Mouse (Mus musculus): ENCODE measurements around the gene Gm9945.
A peak's percentile ranks its signal among the peaks of the same experiment; 100 is the strongest.

The Gm9945 gene

DNA sequence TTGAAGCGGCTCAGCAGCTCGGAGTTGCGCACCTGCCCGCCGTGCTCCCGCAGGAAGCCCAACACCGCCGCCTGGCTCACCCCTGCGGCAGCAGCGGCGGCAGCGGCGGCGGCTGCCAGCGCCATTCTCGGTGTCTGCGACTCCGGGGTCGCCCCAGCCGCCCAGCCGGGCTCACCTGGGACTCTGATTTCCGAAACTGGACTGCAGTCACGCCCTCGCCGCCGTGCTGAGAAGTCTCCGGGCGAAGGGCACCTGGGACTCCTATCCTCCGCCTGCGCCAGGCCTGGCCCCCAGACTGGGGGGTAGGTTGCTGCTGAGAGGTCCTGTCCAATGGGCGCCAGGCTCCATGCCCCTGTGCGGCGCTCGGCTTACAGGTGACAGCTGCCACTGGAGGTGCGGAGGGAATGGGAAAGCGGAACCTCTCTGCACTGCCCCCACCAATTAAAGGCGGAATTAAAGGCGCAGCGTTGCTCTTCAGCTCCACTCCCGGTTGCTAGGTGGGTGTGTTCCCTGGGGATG is at the start of gene Gm9945, which contains the start of gene Sowaha:
Gene Gm9945 (plus strand): TSS at position 384 of the 519 bp plus-strand sequence.
Gene Sowaha (minus strand): TSS at position 492 of the 519 bp plus-strand sequence.
- peak; percentile 66 for DNase-seq

DNA sequence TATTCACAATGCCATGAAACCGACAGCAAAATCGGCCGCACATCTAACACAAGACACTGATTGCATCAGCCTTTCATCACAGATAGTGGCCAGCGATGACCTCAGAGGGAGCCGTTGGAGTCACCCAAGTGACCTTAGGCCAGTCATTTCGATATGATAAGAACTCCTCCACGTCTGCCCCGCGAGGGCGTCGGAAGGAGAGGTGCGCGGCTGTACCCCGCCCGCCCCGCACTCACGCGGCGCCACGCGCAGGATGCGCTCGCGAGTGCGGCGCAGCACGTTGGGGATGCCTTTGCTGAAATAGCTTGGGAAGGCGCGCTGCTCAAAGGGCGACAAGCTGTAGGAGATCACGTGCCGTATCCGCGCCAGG is 49.7 kb upstream of the Gm9945 start:
- no peak for DNase-seq

DNA sequence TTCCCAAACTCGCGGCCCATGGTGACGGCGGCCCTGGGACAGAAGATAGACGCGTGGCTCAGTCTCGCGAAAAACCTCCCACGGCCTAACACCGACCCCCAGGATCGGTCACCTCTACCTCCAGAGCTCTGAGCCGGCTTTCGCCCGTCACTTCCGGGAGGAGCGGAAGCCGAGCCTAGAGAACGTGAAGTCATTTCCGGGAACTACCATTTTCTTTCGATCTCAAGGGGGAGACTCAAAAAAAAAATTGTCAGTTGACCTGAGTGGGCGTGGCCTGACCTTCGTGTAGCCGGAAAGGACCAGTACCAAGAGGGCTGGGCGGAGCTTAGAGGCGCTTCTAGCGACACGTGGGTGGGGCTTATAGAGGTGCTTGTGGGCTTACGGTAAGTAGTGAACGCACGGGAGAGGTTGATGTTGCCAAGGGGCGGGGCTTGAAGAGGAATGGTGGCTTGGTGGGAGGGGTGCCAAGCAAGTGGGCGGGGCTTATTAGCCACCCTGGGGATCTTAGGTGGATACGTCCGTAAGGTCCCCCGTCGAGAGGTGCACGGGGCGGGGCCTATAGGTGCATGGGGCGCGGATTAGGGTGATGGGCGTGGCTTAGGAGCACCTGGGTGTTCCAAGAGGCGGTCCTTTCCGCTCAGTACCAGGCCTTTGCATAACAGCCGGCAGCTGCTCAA is 49.2 kb upstream of the Gm9945 start, which contains the start of the genes Uqcrq and Gdf9:
Gene Uqcrq (minus strand): TSS at position 162 of the 677 bp plus-strand sequence.
Gene Gdf9 (plus strand): TSS at position 354 of the 677 bp plus-strand sequence.
- peak; percentile 99 for DNase-seq

DNA sequence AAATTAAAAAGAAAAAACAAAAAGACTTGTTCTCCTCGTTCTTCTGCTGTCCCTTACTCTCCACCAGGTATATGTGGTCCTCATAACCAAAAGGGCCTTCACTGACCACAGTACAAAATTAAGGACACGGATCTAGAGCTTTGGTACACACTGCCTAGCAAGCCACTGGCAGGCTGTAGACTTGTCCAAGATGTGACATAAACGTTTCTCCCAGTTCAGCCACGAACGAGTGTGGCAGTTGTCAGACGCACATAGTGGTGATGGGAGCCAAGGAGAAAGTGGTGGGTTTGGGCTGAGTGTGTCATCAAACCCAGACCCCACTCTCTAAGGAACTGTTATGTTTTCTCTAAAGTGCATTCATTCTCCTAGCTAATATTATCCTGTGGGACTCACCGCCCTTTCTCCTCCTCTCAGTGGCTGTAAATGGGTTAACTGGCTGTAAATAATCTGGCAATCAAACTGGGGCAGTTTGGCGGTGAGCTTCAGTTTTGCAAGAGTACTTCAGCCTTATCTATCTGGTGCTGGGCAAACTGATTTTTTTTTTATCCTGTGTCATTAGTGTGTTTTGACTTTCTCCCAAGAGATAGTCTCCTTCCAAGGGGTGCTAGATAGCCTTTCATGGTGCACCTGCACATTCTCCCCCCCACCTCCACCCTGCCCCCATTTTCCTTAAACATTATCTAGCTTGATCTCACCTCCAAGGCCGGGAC is 48.5 kb upstream of the Gm9945 start:
- DNase-seq = no peak

DNA sequence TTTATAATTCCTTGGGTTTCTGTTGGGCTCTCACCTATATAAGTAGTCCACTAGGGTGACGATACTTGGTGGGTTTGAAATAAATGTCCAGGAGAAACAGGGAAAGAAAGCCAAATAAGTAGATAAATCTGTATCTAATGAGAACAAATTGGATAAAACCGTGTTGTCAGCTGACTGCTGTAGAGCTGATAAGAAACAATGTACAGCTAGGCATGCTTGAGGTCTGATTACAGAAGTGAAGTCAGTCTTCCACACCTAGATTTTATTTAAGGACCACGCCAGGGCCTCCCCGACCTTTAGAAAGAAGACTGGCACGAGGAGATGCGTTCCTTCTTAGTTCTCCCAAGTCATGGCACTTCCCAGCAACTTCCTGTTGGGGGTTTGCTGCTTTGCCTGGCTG is 46.9 kb upstream of the Gm9945 start:
- no peak for DNase-seq

DNA sequence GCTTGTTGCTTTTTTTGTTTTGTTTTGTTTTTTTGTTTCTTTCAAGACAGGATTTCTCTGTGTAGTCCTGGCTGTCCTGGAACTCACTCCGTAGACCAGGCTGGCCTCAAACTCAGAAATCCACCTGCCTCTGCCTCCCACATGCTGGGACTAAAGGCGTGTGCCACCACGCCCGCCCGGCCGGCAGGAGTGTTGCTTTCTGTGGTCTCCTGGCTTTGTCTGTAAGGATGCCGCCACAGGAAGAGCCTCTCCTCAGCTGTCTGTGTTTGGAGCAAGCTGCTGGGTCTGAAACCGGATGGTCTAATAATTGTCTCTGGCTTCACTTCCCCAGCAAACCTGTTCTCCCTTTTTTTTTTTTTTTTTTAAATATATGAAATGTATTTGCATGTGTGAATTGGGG is 44.5 kb upstream of the Gm9945 start:
- no peak for DNase-seq

DNA sequence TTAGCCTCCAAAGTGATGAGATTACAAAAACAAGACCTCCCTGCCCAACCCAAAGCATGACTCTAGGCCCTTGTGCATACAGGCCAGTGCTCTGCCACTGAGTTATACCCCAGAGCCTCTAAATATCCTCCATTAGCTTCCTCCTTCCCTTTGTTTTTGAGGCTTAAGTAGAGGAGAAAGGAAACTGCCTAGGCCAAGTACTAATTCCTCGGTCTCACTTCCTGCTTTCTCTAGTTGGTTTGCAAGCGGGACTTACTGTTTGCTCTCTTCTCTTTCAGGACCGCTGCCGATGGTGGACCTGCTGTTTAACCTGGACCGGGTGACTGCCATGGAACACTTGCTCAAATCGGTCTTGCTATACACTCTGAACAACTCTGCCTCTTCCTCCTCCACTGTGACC is 43.6 kb upstream of the Gm9945 start:
- no peak for DNase-seq

DNA sequence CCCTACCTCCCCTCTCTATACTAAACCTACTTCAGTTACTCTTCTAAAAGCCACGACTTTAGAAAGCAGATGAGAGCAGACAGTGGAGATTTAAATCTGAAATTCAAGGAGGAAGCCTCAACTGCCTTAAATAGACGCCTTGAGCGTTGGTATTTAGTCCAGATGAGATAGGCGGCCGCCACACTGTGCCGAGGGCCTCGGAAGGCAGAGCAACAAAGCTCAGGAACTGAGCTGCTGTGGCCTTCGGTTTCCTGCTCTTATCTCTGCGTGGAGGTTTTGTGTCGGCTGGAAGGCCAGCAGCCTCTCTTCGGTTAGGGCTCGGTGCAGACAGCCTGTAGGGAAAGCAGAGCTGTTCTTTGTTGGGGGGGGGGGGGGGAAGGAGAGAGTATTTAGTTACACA is 38.0 kb upstream of the Gm9945 start:
- no peak for DNase-seq

DNA sequence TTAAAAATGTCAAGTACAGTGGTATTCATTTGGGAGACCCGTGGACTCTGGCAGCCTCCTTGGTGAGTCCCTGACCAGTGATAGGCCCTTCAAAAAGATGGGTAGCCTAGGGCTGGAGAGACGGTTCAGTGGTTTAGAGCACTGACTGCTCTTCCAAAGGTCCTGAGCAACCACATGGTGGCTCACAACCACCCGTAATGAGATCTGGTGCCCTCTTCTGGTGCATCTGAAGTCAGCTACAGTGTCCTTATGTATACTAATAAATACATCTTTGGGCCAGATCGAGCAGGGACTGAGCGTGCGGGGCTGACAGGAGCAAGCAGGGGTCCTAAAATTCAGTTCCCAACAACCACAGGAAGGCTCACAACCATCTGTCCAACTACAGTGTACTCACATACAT is 36.1 kb upstream of the Gm9945 start:
- DNase-seq = no peak

DNA sequence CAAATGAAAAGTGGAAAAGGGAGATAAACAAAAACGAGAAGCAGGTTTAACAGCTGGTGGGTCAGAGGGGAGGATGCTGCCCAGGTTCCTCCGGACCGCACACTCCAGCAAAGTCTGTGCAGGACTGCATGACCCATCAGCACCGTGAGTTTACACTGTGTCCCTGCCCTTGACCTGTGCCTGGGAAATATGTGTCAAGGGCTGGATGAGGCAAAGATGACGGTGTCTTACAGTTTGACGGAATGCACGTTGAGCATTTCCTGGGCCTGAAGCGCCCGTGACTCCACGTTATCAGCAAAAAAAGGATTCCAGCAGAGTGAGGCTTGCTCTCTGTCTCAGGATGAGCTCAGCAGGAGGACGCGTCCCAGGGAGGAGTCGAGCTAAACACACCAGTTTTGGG is 34.4 kb upstream of the Gm9945 start:
- no peak for DNase-seq

DNA sequence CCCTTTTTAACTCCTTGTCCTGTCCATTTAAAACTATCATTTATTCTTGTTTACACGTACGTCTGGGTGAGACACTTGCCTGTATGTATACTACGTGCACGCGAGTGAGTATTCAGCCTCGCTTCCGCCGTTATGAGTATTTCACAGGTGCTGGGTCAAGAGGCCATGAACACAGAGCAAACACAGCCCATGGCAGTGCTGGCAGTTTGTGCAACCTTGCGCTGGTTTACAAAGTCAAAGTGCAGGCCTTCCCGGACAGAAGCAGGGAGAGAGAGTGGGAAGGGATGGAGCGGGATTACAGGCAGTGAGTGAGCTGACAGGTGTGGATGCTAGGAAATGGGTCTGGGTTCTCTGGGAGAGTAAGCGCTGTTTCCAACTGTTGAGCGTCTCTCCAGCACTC is 33.8 kb upstream of the Gm9945 start:
- no peak for DNase-seq

DNA sequence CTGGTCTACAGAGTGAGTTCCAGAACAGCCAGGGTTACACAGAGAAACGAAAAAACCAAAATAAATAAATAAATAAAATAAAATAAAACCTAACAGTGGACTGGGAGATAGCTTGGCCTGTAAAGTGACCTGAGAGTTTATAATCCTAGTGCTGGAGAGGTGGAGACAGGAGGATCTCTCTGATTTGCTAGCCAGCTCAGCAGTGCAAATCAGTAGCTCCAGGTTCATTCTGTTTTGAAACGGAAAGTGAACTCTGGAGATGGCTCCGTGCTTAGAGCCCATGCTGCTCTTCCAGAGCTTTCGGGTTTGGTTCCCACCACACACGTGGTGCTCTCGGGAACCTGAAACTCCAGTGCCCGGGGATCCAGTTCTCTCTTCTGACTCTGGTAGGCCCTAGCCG is 32.0 kb upstream of the Gm9945 start:
- DNase-seq = no peak

DNA sequence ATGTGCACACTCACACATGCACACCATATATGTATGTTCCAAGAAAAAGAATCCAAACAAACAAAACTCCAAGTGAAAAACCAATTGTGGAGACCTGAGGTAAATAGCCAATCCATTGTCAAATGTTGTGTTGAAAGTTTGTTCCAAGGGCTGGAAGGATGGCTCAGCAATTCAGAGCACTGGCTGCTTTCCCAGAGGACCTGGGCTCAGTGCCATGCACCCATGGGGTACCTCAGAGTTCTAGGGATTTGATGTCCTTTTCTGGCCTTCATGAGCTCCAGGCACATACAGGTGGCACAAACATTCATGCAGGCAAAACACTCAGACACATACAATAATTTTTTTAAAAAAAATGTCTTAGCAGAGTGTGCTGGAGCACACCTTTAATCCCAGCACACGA is 31.4 kb upstream of the Gm9945 start:
- no peak for DNase-seq

DNA sequence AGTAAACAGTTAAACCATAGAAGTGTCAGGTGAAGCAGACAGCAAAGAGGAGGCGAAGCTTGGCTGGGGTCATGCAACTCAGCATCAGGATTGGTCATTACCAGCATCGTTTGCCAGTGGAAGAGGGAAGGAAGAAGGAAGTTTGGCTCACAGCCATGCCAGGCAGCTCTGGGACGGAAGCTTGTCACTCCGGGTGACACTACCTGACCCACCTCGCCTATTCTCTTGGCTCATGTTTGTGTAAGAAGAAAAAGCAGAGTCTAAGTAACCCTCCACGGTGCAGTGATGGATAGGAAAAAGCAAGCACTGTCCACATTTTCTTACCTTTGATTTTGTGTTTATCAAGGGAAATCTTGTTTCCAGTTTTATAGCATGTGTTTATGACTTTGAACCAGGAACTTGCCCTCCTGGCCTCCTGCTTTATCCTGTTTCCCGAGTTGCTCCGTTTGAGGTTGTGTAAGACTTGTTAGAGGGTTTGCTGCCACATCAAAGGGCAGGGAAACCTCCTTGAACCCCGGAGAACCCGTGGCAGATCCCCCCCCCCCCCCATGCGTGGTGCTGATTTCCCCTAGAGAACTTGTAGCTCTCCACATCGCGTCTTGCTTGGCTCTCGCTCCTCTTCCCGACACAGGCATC is 29.8 kb upstream of the Gm9945 start:
- no peak for DNase-seq

DNA sequence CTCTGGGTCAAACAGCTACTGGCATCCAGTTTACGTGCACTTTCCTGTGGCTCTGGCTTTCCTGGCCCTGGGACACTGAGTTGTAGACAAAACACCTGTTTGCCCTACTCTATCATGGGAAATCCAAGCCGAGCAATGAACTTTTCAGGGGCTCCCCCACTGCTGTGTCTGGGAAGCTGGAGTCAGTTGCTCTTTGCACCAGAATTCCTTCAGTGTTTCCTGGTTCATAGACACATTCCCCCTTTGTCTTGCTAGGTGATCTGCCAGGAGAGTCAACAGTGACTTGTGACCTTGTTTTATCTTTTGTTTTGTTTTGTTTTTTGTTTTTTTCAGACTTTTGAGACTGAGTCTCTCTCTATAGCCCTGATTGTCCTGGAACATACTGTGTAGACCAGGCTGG is 28.6 kb upstream of the Gm9945 start:
- no peak for DNase-seq

DNA sequence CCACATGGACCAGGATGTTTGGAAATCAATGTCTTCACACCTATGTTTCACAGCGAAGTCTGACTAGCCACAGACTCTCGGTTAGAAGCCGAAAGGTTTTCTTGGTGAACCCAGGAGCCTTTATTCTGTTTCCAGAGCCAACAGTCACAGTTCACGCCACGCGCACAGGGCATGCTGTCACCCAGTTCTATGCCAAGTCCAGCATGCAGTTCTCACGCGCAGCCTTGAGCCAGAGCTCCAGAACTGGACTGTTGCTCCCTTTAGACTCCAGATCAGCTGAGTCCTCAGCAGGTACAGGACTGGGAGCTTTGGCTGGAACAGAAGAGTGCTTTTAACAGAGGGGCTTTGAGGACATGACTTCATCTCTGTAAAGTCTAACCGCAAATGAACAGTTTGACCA is 27.6 kb upstream of the Gm9945 start:
- no peak for DNase-seq

DNA sequence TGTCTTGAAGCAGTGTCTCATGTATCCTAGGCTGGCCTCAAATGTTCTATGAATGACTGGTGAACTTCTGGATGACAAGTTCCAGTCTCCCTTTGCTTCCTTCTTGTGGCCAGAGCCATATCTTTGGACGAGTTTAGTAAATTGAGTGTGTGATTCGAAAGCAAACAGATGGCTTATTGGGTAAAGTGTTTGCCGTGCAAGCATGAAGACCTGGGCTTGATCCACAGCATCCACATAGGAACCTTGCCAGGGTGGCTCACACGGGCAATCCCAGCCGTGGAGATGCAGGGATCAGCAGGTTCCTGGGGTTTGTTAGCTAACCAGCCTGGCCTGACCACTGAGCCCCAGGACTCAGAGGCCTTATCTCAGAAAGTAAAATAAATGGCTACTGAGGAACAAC is 26.9 kb upstream of the Gm9945 start:
- DNase-seq = no peak

DNA sequence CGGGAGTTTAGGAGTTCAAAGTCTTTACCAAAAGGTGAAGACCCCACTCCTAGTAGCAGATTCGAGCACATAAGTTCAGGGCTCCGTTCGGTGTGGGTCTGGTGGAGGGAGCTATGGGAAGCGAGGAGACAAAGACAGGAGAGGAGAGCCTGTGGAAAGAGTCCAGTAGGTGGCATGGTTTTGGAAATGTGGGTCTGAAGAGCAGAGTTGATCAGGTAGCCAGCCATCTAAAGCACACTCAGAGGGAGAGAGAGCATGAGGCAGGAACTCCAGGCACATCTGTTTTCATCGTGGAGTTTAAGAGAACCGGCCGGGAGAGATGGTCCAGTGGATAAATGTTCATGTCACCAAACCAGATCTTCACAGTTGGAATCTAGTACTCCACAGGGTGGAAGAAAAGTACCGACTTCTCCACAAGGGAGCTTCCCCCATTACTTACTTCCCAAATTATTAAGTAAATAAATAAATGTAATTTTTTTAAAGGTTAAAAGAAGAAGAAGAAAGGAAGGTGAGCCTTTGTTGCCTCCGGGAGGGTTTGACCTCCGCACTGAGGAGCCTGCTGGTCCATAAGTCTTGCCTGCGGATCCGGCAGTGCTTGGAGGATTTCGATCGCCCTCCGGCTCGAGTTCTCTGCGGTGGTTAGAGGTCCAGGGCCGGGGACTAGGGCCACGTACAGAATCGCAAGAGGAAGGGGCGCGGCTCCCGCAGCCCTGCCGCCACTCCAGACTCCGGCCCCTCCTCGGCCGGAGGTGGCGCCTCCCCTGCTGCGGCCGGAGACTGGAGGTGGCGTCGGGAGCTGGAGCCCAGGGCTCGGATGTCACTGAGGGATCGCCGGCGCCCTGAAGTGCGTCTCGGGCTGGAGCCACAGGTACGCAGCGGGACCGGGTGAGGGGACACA is 23.2 kb upstream of the Gm9945 start, which contains the start of the genes Gm10447 and Shroom1:
Gene Gm10447 (minus strand): TSS at position 637 of the 898 bp plus-strand sequence.
Gene Shroom1 (plus strand): TSS at position 732 of the 898 bp plus-strand sequence.
- no peak for DNase-seq

DNA sequence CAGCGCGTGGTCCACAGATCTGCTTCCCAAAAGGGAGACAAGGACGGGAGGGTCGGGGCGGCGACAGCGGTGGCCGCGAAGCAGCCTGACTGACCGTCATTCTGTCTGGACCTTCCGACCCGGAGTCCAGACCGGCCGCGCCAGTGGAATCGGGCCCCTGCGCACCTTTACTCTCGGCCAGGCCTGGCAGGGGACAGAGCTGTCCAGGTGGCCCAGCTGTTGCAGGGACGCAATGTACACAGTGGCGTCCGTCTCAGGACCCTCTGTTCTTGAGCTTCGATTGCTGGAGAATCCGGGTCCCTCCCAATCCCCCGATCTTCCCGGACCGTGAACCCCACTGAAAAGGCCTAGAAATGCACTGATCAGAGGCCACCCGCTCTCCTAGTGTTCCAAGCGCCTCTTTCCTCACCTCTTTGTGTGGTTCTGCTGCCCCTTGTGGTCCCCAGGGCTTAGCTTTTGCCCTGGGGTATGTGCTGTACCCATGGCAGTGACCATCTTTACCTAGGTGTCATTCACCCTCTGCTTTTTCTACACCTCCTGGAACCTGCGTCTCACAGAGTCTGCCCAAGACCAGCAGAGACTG is 22.5 kb upstream of the Gm9945 start:
- no peak for DNase-seq

DNA sequence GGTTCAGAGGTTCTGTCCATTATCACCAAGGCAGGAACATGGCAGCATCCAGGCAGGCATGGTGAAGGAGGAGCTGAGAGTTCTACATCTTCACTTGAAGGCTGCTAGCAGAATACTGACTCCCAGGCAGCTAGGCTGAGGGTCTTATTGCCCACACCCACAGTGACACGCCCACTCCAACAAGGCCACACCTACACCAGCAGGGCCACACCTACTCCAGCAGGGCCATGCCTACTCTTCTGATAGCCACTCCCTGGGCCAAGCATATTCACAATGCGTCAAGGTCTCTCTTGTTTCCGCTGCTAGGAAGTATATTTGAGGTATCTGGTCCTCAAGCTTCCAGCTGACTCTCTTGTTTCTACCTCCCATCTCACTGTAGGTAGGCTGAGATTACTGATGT is 21.0 kb upstream of the Gm9945 start:
- DNase-seq = no peak

DNA sequence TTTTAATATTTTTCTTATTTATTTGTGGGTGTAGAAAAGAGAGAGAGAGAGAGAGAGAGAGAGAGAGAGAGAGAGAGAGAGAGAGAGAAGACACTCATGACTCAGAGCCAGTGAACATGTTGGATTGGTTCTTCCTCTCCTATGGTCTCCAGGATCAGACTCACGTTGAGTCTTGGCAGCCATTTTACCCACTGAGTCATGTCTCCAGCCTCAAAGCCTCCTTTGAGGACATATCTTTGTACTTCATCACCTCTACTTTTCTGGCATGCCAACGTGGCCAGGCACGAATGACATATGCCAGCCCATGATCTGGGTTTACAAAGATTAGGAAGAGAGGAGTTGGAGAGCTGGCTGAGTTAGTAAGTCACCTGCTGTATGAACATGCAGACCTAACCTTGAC is 19.8 kb upstream of the Gm9945 start:
- DNase-seq = no peak

DNA sequence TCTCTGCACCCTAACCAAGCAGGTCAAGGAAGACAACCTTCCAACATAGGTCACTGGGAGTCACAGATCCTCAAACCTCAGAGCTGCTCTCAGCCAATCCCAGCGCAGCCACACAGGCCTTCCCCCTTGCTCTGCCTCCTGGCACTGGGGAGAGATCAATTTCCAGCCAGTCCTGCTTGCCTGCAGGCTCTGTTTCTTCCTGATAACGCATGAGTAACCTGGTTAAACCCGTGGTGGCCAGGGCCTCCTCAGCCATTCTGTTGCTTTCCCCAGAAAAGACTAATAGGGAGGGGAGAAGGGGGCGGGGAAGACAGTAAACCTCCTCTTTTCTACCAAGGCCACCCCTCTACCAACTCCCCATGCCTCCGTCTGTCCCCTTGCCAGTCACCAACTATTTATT is 18.2 kb upstream of the Gm9945 start:
- no peak for DNase-seq
